Mouse (Mus musculus): ENCODE results near the gene Enox2.

Enox2 gene

DNA sequence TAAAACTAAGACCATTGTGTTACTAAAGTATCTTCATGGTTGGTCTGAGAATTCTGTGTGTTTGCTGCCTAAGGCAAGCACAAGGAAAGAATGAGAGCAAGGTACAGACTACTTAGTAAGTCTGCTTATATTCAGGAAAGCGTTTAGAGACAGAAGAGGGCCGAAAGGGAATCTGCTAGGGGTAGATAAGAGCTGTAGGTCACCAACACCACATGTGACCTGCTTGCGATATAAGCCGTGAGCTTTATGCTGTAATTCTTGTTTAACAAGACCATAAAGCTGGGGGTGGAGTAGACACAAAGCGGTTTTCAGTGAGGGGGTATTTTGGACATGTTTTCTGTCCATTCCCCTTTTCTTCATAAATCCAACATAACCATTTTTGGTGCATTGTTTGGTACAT lies 302.4 kb downstream of the Enox2 start:
- no peak for DNase-seq

GRCm38 (mm10) chrX:48984451-48984850 lies 303.6 kb downstream of the Enox2 start:
- no peak for DNase-seq
